Mouse (Mus musculus) cerebral cortex, adult 2 months (tissue): ENCODE results near the gene Snx20.

ENCODE experiments used
- WGBS: fragments of 180-500 bp; shearing (Covaris S2); methylation state at CpG from one replicate; pipeline ENCODE4 v1.1.7; 2018; 5-methylcytosine and 5-hydroxymethylcytosine counted together

Gene Snx20

GRCm38 (mm10) chr8:88635474-88636397, at the start of gene Snx20:
Gene Snx20, minus strand, starts transcription at chr8:88636128.
- WGBS = 82% methylated on average over 14 of the region's 14 CpGs

GRCm38 (mm10) chr8:88683656-88684289, 47.8 kb upstream of the Snx20 start:
- 71% methylated on average over 7 of the region's 7 CpGs for WGBS

GRCm38 (mm10) chr8:88681046-88681445, 45.1 kb upstream of the Snx20 start:
- 56% methylated on average over 8 of the region's 8 CpGs for WGBS

- 65% methylated on average over 2 of the region's 2 CpGs for WGBS
Measured at GRCm38 (mm10) chr8:88680566-88680965, 44.6 kb upstream of the Snx20 start.

GRCm38 (mm10) chr8:88677071-88677470, 41.1 kb upstream of the Snx20 start:
- 66% methylated on average over 8 of the region's 8 CpGs for WGBS

- 43% methylated on average over 12 of the region's 12 CpGs for WGBS
Measured at GRCm38 (mm10) chr8:88675372-88676165, 39.6 kb upstream of the Snx20 start.

- 81% methylated on average over 5 of the region's 5 CpGs for WGBS
Measured at GRCm38 (mm10) chr8:88673859-88674258, 37.9 kb upstream of the Snx20 start.

GRCm38 (mm10) chr8:88671575-88671974, 35.6 kb upstream of the Snx20 start:
- WGBS = 48% methylated on average over 10 of the region's 10 CpGs

- WGBS = 86% methylated on average over 6 of the region's 6 CpGs
Measured at GRCm38 (mm10) chr8:88670782-88671181, 34.9 kb upstream of the Snx20 start.

- 36% methylated on average over 14 of the region's 14 CpGs for WGBS
Measured at GRCm38 (mm10) chr8:88668400-88669086, 32.6 kb upstream of the Snx20 start.

- WGBS = 91% methylated on average over 1 of the region's 1 CpGs
Measured at GRCm38 (mm10) chr8:88666435-88666834, 30.5 kb upstream of the Snx20 start.

GRCm38 (mm10) chr8:88664947-88665346, 29.0 kb upstream of the Snx20 start:
- 74% methylated on average over 19 of the region's 19 CpGs for WGBS

GRCm38 (mm10) chr8:88664121-88664520, 28.2 kb upstream of the Snx20 start:
- 89% methylated on average over 16 of the region's 16 CpGs for WGBS

- WGBS = 87% methylated on average over 6 of the region's 6 CpGs
Measured at GRCm38 (mm10) chr8:88662401-88662821, 26.5 kb upstream of the Snx20 start.

GRCm38 (mm10) chr8:88659873-88660272, 23.9 kb upstream of the Snx20 start:
- WGBS = 63% methylated on average over 3 of the region's 3 CpGs

GRCm38 (mm10) chr8:88651122-88651521, 15.2 kb upstream of the Snx20 start:
- 65% methylated on average over 4 of the region's 4 CpGs for WGBS

- 77% methylated on average over 6 of the region's 6 CpGs for WGBS
Measured at GRCm38 (mm10) chr8:88650016-88650708, 14.2 kb upstream of the Snx20 start.

- WGBS = 19% methylated on average over 33 of the region's 33 CpGs
Measured at GRCm38 (mm10) chr8:88646837-88647778, 11.2 kb upstream of the Snx20 start, which contains the start of gene Nod2. Gene Nod2, plus strand, starts transcription at chr8:88647315.

GRCm38 (mm10) chr8:88642734-88643564, 7.0 kb upstream of the Snx20 start:
- WGBS = 69% methylated on average over 5 of the region's 5 CpGs
